Mouse (Mus musculus): Measurements from ENCODE around the gene Hoxd13.

The Hoxd13 gene

DNA sequence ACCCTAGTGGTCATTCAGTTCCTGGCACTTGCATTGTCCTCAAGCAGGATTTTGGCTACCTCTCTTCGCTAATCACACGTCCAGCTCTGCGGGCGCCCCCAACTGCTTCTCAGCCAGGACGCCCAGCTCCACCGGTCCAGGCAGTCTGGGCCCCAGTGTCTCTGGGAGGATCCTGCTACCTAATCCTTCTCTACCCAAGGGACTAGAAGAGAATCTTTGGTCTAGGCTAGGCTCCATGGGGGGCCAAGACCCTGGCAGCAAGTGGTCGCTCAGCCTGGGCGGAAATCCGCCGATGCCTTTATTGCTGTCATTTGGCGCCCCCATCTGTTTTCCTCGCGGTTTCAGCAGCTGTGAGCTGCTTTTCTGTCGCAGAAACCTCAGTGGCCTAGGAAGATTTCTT is 6.4 kb upstream of the Hoxd13 start:
- no peak for DNase-seq (ENCODE audit: low read depth)

DNA sequence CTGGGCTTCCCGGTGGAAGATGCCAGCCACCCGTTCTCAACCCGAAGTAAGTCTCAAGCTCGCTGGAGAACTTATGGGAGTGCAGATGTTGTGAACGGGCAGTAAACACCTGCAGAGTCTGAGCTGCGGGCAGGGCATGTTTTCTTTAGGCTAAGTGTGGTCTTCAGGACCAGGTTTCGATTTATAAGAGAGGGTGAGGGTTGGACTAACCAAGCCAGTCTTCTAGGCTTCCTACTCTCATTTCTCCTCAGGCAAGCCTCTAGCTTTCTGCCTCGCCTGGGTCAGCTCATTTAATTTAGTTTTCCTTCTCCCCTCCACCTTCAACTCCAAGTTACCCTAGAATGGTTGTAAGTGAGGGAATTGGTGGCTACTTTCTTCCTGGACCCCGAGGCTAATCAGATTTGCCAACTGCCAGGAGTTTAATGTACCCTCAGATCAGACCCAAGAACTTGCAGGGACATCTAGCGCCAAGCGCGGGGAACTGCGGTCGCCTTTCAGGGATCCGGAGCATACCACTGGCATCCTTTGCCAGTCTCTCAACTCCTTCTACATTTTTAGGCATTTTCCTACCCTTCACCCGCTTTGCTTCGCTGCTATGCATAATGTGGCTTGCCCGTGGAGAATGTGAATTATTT is 4.7 kb upstream of the Hoxd13 start:
- DNase-seq (ENCODE audit: low read depth) = no peak

DNA sequence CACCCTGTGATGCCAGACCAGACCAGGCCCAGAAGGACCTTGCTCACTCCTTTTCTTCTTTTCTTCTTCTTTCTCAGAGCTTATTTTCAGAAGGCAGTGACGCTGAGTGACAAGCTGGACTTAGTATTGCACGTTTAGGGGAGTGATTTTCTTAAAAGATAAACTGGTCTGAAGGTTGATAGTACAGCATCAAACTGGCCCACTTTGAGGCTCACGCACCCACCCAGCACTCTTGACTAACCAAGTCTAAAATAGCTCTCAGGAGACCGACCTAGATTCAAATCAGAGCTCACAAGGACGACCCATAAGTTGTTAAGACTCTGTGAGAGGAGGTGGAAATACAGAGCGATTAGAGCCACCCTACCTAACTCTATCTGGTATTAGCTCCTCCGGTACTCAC is 1.7 kb upstream of the Hoxd13 start:
- DNase-seq (ENCODE audit: low read depth) = no peak

DNA sequence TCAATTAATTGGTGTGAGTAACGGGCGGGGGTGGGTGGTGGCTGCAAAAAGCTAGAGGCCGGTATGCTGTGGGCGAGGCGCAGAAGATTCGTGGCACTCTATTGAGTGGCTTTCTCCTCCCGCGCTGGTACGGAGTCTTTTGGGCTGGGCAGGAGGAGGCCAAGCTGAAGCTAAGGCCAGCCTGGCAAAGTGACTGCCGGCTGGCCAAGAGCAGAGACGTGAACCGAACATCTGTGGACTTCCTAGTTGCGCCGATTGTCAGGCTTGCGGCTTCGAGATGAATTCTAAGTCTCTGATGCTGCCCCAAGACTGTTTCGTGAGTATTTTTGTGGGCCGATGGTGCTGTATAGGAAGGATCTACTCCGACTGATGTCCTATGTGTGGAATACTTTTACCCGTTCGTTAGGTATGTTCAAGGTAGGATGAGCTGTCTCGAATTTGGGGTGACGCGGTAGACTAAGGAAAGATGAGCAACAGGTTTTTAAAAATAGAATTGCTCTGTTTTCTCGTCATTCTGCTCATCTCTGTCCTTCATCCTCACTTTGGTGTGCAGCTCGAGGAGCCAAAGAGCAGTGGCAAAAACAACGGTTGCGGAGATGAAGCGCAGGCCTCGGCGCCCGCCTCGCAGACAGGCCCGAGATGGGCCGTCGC is 794 bp upstream of the Hoxd13 start:
- DNase-seq (ENCODE audit: low read depth) = no peak

DNA sequence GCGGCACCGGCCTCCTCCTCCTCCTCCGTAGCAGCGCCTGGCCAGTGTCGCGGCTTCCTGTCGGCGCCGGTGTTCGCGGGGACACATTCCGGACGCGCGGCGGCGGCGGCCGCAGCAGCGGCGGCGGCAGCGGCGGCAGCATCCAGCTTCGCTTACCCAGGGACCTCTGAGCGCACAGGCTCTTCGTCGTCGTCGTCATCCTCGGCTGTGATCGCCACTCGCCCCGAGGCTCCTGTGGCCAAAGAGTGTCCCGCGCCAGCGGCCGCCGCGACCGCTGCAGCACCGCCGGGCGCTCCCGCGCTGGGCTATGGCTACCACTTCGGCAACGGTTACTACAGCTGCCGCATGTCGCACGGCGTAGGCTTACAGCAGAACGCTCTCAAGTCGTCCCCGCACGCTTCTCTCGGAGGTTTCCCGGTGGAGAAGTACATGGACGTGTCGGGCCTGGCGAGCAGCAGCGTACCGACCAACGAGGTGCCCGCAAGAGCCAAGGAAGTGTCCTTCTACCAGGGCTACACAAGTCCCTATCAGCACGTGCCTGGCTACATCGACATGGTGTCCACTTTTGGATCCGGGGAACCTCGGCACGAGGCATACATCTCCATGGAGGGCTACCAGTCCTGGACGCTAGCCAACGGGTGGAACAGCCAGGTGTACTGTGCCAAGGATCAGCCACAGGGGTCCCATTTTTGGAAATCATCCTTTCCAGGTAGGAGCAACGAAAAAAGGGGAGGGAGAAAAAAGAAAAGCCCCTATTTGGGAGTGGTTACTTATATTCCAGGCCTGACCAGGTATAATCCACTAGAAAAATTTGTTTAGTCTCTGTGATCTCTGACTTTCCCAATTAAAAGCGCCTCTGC is 490 bp downstream of the Hoxd13 start:
- DNase-seq (ENCODE audit: low read depth) = no peak

DNA sequence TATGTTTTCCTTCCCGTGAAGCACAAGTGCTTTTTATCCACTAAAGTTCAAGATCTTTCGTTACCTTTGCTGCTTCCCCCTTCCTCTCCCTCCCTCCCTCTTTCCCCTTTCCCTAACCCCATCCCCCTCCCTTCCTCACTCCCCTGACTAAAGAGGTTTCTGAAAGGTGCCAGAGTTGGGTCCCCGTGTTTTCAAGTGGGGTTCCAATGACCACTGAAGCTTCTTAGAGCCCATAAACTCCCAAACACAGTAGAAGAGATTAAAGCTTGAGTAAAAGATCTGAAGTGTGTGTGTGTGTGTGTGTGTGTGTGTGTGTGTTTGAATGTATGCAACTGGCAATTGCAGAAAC is 1.1 kb downstream of the Hoxd13 start:
- no peak for DNase-seq (ENCODE audit: low read depth)

DNA sequence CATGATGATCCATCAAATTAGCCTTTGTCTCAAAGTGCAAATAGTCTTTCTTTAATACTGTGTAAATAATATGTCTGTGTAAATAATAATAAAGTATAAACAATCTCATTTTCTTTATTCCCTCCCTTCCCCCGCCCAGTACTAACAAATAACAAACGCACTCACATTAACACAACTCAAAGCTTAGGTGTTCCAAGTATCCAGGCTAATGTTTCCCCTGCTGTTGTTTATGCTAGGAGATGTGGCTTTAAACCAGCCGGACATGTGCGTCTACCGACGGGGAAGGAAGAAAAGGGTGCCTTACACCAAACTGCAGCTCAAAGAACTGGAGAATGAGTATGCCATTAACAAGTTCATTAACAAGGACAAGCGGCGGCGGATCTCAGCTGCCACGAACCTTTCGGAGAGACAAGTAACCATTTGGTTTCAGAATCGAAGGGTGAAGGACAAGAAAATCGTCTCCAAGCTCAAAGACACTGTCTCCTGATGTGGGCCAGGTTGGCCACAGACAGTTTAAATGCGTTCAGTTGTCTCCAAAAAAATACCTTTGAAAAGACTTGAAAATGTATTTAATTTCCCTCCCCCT is 1.6 kb downstream of the Hoxd13 start:
- no peak for DNase-seq (ENCODE audit: low read depth)

DNA sequence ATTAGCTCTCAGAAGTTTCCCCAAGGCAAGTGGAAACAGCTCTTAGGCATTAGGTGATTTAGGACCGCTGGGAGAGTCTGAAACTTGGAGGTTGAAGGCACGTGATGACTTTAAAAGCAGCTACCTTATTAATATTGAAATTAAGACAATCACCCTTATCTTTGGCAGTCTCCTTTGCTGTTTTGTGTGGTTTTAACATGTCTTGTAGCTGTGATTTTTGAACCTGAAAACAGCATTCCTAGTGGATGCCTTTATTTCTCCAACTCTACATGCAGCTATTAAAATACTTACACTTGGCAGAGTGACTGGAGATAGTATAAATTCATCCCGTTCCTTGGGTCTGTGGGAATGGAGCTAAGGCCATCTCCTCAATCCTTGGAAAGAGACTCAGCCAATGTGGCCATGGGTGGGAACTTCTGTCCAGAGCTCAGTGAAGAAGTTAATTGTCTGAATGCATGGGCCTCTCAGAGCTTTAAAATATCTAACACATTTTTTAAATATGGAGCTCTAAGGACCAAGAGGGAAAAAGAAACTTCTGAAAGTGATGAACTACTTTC is 2.6 kb downstream of the Hoxd13 start:
- no peak for DNase-seq (ENCODE audit: low read depth)

DNA sequence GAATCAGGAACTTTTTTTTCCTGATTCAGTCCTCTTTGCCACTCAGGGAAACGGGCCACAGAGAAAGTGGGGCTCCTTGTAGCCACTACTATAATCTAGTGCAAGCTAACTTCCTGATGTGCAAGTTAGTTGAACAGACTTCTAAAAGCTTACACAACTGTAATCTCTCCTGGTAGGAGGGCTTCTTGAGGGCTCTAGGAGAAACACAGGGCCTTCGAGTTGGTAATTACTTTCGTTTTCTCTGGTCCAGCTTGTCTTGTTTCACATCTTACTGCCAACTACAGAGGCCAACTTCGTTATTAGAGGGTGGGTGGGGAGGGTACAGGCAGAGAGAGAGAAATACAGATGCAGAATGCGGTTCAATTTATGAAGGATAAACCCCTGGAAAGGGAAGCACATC is 3.7 kb downstream of the Hoxd13 start:
- DNase-seq (ENCODE audit: low read depth) = no peak

DNA sequence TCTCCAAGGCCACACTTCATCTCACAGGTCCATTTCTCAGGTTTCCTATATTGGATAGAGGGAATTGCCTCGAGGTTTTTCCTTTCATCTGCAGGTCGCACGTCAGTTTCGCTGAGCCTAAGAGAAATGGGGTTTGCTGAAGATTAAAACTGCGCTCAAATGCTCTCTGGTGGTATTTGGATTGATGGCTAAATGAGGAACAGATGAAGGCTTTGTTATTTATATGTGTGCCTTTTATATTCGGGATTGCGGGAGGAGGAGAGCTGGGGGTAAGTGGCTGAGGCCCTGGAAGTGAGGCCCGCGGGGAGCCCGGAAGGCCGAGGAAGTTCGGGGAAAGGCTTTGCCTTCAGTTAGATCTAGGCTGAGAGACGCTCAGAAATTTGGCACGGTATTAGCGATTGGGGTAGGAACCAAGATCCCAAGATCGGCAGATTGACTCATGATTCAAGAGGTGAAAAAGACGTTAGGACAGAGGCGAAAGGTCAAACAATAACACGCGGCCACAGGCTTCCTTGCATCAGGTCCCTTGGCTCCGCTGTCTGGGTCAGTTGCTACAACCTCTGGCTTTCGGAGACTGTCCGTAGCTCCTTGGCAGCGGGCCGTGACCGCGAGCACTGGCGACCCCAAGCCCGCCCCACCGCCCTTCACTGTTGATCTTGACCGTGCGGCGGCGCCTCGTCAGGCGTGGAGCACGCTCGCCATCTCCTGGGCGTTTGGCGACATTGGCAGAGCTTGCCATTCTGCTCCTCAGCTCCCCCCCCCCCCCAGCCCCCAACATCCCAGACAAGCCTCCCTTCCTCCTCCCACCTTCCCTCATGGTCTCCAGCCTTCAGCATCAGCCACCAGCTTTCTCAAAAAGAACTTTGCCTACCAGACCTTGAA is 4.6 kb downstream of the Hoxd13 start:
- DNase-seq (ENCODE audit: low read depth) = no peak

DNA sequence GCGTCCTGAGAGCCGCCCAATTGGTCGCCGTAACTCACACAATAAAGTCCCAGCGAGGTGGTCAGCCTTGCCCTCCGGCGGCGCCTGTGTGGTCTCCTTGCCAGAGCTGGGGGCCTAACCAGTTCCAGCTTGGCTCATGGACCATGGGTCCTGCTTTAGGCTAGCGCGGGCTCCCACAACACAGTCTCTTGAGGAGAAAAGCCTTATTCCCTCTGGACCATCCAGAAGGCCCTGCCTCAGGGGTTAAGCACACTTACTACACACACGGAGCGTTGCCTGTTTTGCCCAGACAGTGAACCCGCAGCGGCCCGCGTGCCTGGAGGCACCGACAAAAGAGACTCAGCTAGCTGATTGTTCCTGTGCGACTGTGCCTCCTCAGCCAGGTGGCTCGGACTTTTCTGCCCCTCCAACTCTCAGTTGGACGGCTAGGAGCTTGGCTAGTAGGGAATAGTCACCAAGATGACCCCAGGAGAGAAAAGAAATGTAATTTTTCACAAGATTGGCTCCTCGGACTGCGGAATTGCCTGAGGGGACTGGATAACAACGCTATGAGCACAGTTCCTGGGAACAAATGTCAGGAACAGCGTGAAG is 5.8 kb downstream of the Hoxd13 start:
- no peak for DNase-seq (ENCODE audit: low read depth)

DNA sequence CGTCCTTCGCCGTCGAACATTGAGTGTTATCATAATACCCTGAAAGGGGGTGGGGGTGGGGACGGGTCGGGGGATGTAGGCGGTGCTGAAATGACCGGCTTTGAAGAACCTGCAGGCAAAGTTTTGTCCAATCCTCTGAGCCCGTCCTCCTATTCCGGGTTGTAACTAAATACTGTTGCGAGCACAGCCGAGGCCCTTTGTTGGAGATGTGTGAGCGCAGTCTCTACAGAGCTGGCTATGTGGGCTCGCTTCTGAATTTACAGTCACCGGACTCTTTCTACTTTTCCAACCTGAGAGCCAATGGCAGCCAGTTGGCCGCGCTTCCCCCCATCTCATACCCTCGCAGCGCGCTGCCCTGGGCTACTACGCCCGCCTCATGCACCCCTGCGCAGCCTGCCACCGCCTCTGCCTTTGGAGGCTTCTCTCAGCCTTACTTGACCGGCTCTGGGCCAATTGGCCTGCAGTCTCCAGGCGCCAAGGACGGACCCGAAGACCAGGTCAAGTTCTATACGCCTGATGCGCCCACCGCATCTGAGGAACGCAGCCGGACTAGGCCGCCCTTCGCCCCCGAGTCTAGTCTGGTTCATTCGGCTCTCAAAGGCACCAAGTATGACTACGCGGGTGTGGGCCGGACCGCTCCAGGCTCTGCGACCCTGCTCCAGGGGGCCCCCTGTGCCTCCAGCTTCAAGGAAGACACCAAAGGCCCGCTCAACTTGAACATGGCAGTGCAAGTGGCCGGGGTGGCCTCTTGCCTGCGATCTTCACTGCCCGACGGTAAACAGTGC is 7.0 kb downstream of the Hoxd13 start, which contains the start of gene Hoxd12:
TSS of gene Hoxd12 (plus strand) at position 133 of the 785 bp plus-strand sequence.
- no peak for DNase-seq (ENCODE audit: low read depth)

DNA sequence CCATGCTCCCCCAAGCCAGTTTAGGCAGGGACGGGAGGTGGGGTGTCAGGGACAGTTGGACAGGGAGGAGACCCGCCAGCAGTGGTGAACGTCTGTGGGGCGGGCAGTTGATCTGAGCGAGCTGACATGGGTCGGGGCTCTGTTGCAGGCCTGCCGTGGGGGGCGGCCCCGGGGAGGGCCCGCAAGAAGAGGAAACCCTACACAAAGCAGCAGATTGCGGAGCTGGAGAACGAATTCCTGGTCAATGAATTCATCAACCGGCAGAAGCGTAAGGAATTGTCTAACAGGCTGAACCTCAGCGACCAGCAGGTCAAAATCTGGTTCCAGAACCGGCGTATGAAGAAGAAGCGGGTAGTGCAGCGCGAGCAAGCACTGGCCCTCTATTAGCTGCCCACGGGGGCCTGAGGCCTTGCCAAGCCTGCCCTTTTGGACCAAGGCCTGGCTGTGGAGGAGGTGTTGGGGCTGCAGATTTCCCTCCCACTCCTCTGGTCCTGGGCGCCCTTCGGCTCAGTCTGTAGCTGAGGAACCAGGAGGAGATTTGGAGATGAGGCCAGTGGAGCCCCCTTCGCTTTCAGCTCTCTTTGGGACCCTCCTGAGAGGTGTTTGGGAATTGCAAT is 7.7 kb downstream of the Hoxd13 start:
- DNase-seq (ENCODE audit: low read depth) = no peak

DNA sequence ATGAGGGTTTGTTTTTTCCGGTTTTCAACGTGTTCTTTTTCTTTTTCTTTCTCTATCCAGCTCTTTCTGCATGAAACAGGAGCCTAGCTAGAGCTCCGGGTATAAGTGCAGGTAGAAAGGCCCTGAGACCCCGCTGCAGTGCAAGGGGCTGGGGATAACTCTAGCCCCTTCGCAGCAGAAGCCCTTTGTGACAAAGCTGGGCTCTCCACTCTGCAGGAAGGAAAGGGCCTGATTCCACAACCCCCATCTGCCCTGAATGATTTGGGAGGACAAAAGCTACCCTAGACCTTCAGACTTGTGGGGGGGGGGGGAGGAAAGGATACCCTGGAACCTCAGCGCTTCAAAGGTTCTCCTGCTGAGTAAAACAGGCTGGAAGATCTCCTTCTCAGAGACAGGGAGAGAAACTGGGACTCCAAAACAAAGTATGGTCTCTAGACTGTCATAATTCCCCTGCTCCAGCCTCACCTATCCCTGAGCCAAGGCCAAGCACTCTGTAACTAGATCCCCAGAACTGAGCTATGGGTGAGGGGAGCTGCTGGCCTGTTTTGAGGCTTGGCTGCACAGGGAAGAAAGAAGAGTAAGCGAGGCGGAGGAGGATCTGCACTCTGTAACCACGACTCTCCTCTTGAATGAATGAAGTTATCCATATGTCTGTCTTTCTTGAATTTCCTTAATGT is 8.4 kb downstream of the Hoxd13 start:
- DNase-seq (ENCODE audit: low read depth) = no peak

DNA sequence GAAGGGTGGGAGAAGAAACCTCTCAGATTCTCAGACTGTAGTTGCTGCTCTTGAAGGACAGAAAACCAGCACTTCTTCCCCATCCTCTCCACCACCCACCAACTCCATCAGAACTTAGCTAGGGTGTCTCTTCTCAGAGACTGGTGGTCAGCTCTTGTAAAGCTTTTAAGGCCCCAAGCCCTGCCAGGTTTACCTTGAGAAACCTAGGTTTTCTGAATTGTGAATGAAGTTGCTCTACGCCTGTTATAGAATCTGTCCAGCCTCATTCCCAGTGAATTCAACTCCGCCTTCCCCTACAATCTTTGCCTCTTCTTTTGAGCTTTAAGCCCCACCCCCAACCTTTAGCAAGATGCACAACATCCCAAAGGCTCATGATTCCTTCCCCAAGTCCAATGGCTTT is 9.0 kb downstream of the Hoxd13 start:
- no peak for DNase-seq (ENCODE audit: low read depth)

DNA sequence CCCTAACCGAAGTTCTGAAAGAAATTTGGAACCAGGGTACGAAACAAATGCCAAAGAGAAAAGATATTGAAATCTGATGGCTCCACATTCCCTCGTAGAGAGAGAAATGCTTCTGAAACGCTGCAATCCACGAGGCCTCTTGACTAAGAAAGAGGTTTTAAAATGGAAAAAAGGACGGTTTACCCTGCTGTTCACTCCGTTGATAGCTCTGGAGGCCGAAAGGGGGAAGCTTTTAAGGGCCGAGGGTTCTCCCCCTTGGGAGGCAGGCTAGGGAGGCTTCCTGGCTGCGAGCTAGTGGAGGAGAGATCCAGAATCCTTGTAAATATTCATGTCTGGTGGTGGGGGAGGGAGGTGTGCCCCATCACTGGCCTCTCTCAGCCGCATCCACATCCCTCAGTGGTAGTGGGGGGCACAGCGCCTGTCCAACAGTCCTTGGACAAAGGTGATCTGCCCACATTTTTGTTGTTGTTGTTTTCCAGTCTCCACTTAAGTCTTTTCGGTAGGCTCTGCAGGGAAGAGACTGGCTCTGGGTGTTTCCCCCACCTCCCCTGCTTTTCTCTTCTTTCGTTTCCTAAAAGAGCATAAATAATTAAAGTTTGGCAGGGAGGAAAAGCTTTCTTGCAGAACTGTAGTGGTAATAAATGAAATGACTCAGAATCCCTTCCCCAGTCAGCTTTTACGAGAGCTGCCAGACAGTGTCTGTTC is 10.9 kb downstream of the Hoxd13 start, which contains the start of gene Hoxd11:
TSS of gene Hoxd11 (plus strand) at position 667 of the 705 bp plus-strand sequence.
- DNase-seq (ENCODE audit: low read depth) = no peak

DNA sequence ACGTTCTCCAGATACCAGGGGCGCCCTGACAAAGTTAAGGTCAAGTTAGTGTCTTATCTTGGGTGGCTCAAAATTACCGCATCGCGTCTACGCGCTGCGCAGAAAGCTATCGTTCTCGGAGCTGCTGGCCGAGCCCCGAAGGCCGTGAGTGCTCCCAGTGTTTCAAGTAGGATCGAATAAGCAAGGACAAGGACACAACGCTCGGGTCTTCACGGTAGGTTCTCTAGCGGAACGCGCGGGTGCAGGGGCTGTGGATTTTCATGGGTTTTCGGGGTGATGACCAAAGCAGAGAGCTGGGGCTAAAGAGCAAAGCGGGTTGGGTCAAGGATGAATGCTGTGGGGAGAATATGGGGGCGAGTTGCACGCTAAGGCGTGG is 11.5 kb downstream of the Hoxd13 start:
- no peak for DNase-seq (ENCODE audit: low read depth)

DNA sequence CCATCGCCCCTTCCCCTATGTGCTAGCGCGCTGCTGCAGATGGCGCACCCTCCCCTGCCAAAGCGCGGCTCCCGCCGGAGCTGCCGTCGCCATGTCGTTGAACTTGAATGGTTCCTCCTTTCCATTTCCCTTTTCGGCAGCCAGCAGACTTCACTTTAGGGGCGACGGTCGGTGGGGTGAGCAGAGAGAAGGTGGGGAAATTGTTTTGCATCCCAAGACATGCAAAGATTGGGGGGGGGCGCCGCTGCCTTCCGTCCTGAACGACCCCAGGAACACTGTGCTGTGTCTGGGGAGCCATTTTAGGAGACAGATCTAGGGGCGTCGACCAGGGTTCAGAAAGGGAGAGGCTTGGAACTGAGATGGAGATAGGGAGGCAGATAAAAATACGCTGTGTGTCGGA is 11.9 kb downstream of the Hoxd13 start:
- DNase-seq (ENCODE audit: low read depth) = no peak

Measured in c-Kit-positive CD71-negative TER-119-negative erythroid progenitor cells, embryonic 14.5 days (primary cell).